Mouse (Mus musculus) G1E (cell line): ENCODE results near the gene Gm20458. TPM values are rescaled to one million over a fixed set of nuclear protein-coding genes. Genes with fewer than 3 reads are reported as not detected.

ENCODE experiments used
- ATAC-seq: 2 replicates; pipeline ENCODE4 v1.8.0; 2016; ENCODE audit warnings: mild to moderate bottlenecking; ENCODE audit not compliant: insufficient number of reproducible peaks, poor library complexity, low FRiP score, severe bottlenecking; ENCODE audit errors: extremely low read depth
- DNase-seq: peaks from one replicate; pipeline ENCODE4 v3.0.0; 2012; ENCODE audit warnings: low spot score
- H3K27me3 ChIP-seq: 2 replicates; pipeline ENCODE4 v1.6.1; 2012; ENCODE audit warnings: mild to moderate bottlenecking, low read length, inconsistent platforms; ENCODE audit not compliant: insufficient read depth
- H3K36me3 ChIP-seq: replicated peaks from 2 replicates; pipeline ENCODE3; 2012; ENCODE audit warnings: mild to moderate bottlenecking, inconsistent platforms
- H3K4me1 ChIP-seq: 2 replicates; pipeline ENCODE4 v1.6.1; 2012; ENCODE audit warnings: low read depth, low read length, inconsistent platforms, mixed read lengths; ENCODE audit not compliant: insufficient read depth
- H3K4me3 ChIP-seq: 2 replicates; pipeline ENCODE4 v1.5.1; 2012; ENCODE audit warnings: low read depth, mild to moderate bottlenecking, inconsistent platforms, low read length, moderate library complexity, mixed read lengths
- H3K9me3 ChIP-seq: replicated peaks from 2 replicates; pipeline ENCODE4 v1.6.1; 2012; ENCODE audit warnings: inconsistent platforms
- CTCF ChIP-seq: IDR thresholded peaks from 2 replicates; pipeline ENCODE4 v1.5.1; 2012; ENCODE audit warnings: low read depth, low read length, inconsistent platforms, mixed read lengths
- GATA1 ChIP-seq: IDR thresholded peaks from 2 replicates; pipeline ENCODE4 v1.6.1; 2012; ENCODE audit warnings: borderline replicate concordance, low read length, inconsistent platforms, mixed read lengths
- GATA2 ChIP-seq: IDR thresholded peaks from 2 replicates; pipeline ENCODE4 v1.6.1; 2012; ENCODE audit warnings: low read depth, low read length, inconsistent platforms, borderline replicate concordance
- POLR2AphosphoS5 ChIP-seq: IDR thresholded peaks from 2 replicates; pipeline ENCODE4 v1.6.1; 2012; ENCODE audit warnings: low read depth, low read length, inconsistent platforms; ENCODE audit not compliant: insufficient replicate concordance
- TAL1 ChIP-seq: conservative IDR thresholded peaks from 2 replicates; pipeline ENCODE4 v1.6.1; 2012; ENCODE audit warnings: low read depth, low read length, inconsistent platforms, mixed read lengths
- polyA plus RNA-seq: library from polyadenylated mRNA; stranded (reverse); fragments of >175 nt; gene quantifications from 2 replicates; pipeline ENCODE4 v1.2.3, GENCODE M21; 2012
- total RNA-seq, 2 experiments: library from RNA; stranded (forward) in 1 of 2; stranded (reverse) in 1 of 2; fragments of 200-1000 nt in 1 of 2; fragments of >200 nt in 1 of 2; fragmentation: Nextera tagmentation in 1 of 2; gene quantifications; 2 replicates each; pipeline ENCODE4 v1.2.3; 2014 to 2017

Gm20458 gene
- total and polyA plus RNA-seq, 3 experiments, result 5.5 to 13.4 TPM; not detected in 1

DNA sequence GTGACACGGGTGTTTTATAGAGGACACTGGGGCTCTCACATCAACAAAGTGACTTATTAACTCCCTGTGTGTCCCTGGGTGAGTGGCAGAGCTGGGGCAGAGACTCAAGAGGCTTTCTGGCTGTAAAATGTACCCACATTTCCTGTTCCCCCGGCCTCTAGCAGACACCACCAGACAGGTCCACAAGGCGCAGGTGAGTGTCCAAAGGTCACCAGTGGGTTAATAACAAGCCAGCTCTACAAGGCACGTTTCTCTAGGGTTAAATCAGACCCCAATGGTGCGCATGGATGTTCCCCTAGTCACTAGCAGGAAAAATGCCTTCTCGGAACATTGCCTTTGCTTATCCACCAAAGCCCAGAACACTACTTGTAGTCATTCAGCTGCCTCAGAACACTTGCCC, 23.1 kb upstream of the Gm20458 start:
- no peak for DNase-seq
- H3K4me3 ChIP-seq, result no peak overlapping the region
- no peaks in the 10 kb centered on the region for H3K36me3 ChIP-seq
- TF ChIP-seq POLR2AphosphoS5, result no peak
- no peak for TF ChIP-seq GATA1
- TF ChIP-seq GATA2, result no peak
- no peak for TF ChIP-seq CTCF
- TF ChIP-seq TAL1, result no peak
- H3K4me1 ChIP-seq, result no peaks in the 10 kb centered on the region
- peaks cover 12% of the 10 kb centered on the region; the same call in 1 of the 2 replicates for H3K27me3 ChIP-seq
- no peaks in the 10 kb centered on the region for H3K9me3 ChIP-seq
- ATAC-seq, result no peak

DNA sequence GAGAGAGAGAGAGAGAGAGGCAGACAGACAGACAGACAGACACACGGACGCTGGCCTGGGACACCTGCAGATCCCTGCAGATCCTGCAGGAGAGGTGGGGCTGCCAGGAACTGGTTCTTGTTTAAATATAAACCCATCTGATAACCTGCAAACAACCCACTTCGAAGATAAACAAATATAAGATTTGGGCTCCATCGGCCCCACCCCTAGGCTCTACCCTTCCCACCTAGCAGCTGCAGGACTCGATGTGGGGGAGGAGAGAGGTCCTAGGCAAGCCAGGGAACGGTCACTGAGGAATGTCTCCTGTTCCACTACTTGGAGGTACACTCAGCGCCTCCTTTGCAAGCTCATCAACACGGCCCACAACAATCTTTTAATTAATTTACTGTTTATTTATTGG, 22.5 kb upstream of the Gm20458 start:
- no peaks in the 10 kb centered on the region for H3K36me3 ChIP-seq
- peaks cover 16% of the 10 kb centered on the region; the same call in 1 of the 2 replicates for H3K27me3 ChIP-seq
- no peaks in the 10 kb centered on the region for H3K4me1 ChIP-seq
- H3K9me3 ChIP-seq, result no peaks in the 10 kb centered on the region
- ATAC-seq (no peak), DNase-seq (no peak)
- TF ChIP-seq GATA2, result no peak
- no peak for TF ChIP-seq CTCF
- TF ChIP-seq GATA1, result no peak
- TF ChIP-seq POLR2AphosphoS5, result no peak
- no peak for TF ChIP-seq TAL1
- no peak overlapping the region for H3K4me3 ChIP-seq

DNA sequence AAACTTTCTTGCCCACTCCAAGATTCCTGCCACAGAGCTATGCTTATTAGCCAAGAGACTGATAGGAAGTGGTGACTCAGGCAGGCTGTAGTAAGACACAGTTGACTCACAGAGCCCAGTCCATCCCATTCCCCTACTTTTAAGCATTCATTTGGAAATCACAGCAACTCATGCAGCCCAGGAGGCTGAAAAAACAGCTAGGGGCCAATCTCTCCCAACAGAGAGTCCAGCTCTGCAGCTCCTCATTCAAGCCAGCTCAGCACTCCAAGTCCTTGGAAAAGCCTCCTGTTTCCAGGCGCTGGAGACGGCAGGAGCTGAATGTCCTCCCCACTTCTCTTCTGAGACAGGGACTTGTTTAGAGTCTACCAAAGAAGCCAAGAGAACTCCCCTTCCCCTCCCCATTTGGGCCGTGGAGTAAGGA, 21.8 kb upstream of the Gm20458 start:
- no peaks in the 10 kb centered on the region for H3K9me3 ChIP-seq
- peaks cover 20% of the 10 kb centered on the region; the same call in 1 of the 2 replicates for H3K27me3 ChIP-seq
- no peak overlapping the region for H3K4me3 ChIP-seq
- H3K36me3 ChIP-seq, result no peaks in the 10 kb centered on the region
- DNase-seq, result no peak
- TF ChIP-seq GATA2, result no peak
- TF ChIP-seq GATA1, result no peak
- TF ChIP-seq POLR2AphosphoS5, result no peak
- TF ChIP-seq CTCF, result no peak
- no peak for TF ChIP-seq TAL1
- no peak for ATAC-seq
- H3K4me1 ChIP-seq, result no peaks in the 10 kb centered on the region

DNA sequence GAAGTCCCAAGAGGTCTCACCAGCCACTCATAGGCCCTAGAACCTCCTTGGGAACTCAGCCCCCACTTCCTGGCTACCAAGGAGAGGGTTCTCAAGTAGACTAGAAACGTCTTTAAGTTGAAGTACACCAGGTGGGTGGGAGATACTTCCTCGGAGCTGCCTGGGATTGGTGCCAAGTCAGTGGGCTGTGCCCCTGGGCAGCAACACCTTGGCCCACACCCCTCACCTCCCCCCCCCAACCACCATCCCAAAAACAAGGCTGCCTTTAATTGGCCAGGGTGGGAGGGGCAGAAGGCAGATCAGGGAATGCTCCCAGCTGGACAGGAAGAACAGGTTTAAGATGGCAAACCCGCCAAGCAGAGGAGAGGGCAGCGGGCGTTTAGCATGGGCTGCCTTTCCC, 20.5 kb upstream of the Gm20458 start:
- H3K4me1 ChIP-seq, result no peaks in the 10 kb centered on the region
- H3K4me3 ChIP-seq, result no peak overlapping the region
- H3K27me3 ChIP-seq, result peaks cover 20% of the 10 kb centered on the region; the same call in 1 of the 2 replicates
- TF ChIP-seq GATA2 (no peak), GATA1 (no peak), CTCF (no peak), TAL1 (no peak), POLR2AphosphoS5 (no peak)
- H3K36me3 ChIP-seq, result no peaks in the 10 kb centered on the region
- no peak for DNase-seq
- no peak for ATAC-seq
- H3K9me3 ChIP-seq, result no peaks in the 10 kb centered on the region

DNA sequence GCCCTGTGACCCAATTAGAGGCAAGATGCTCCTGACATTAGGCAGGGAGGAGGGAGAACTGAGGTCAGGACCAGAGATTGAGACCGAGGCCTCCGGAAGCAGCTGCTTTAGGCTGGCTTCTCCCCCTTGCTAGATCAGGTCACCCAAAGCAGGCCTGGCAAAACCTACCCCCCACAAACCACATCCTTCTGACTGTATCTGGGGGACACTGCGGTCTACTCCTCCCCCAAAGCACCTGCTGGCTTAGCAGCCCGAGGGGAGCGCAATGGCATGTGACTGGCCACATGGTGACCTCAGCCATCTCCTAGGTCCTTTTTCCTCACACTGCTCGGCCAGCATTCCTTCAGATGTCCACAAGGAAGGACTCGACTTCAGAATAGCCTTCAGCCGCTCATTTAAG, 19.6 kb upstream of the Gm20458 start:
- no peak for ATAC-seq
- Histone ChIP-seq H3K4me3 (no peak overlapping the region), H3K36me3 (no peaks in the 10 kb centered on the region), H3K27me3 (peaks cover 18% of the 10 kb centered on the region; the same call in 1 of the 2 replicates), H3K4me1 (no peaks in the 10 kb centered on the region), H3K9me3 (no peaks in the 10 kb centered on the region)
- DNase-seq, result no peak
- TF ChIP-seq TAL1 (no peak), GATA2 (no peak), POLR2AphosphoS5 (no peak), CTCF (no peak), GATA1 (no peak)

GRCm38 (mm10) chr2:164441731-164442130, 19.0 kb upstream of the Gm20458 start:
- no peaks in the 10 kb centered on the region for H3K36me3 ChIP-seq
- H3K9me3 ChIP-seq, result no peaks in the 10 kb centered on the region
- H3K4me1 ChIP-seq, result no peaks in the 10 kb centered on the region
- no peak for TF ChIP-seq POLR2AphosphoS5
- TF ChIP-seq CTCF, result no peak
- no peak for TF ChIP-seq GATA1
- TF ChIP-seq GATA2, result no peak
- H3K4me3 ChIP-seq, result no peak overlapping the region
- no peak for ATAC-seq
- DNase-seq, result no peak
- H3K27me3 ChIP-seq, result peaks cover 14% of the 10 kb centered on the region; the same call in 1 of the 2 replicates
